Mouse (Mus musculus) kidney, postnatal 25 days (tissue): Measurements from ENCODE around the gene Akt1s1.
A peak's percentile ranks its signal among the peaks of the same experiment; 100 is the strongest.

ENCODE experiments used
- DNase-seq, 2 experiments: peaks; one replicate each; pipeline ENCODE4 v3.0.0; 2021; ENCODE audit warnings: mixed read lengths in 2 of 2

Gene Akt1s1

DNA sequence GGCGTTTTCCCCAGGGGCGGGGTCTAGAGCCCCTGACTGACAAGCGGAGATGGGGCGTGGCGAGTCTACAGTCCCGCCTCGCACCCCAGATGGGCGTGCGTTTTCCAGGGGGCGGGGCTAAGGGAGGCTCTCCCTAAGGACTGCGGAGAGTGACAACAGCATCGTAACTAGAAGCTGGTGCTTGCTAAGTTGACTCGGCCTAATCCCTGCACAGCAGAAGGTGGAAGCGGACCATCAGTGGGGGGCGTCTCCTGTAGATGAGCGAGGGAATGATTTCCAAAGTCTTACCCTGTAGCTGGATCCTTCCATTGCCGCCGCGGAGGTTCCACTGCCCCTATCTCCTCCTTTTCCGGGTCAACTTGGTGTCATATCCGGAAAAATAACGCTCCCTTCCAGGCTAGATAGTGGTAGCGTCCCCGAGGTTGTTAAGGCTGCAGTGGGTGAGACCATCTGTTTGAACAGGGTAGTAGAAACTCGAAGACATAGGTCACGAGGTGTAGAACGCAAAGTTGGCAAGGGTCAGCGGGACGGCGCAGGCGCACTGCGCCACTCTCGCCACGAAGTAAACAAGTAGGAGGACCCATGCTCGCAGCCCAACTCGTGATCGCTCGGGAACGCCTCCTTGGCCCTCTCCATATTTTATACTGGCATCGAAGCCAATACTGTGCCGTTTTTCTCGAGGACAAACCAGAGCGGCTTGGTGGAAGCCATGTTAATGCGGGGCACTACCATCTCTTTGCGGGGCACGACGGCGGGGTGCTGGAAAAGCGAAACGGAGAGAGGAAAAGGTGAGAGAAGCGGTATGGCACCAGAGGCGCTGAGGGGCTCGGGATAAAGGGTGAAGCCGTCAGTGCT lies at the start of gene Akt1s1, which contains the start of gene Tbc1d17:
Gene Akt1s1, plus strand, starts transcription at position 431 of the 855 bp plus-strand sequence.
Gene Tbc1d17, minus strand, starts transcription at position 519 of the 855 bp plus-strand sequence.
- peak; percentile 98 to 99 for DNase-seq

DNA sequence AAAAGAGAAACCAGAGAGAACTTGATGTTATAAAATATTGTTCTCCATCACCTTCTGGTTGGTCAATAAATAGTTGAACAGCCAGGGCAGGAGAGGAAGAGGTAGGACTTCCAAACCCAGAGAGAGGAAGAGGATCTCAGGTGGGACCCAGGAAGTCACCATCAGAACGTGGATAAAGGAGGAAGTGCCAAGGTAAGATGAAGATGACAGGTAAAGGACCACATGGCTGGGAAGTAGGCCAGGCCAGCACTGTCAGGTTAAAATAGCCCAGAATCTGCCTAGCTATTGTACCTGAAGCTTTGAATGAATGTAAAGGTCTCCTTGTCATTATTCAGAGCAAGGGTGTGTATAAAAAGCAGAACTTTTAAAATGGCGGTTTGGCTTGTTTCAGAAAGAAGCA lies 39.9 kb upstream of the Akt1s1 start:
- no peak for DNase-seq

GRCm38 (mm10) chr7:44809466-44809865 lies 39.3 kb upstream of the Akt1s1 start:
- no peak for DNase-seq

GRCm38 (mm10) chr7:44810365-44810764 lies 38.4 kb upstream of the Akt1s1 start:
- peak in 1 of 2 experiments; percentile 5 for DNase-seq

- DNase-seq: peak in 1 of 2 experiments; percentile 17
Measured at GRCm38 (mm10) chr7:44810819-44811557, 37.8 kb upstream of the Akt1s1 start.

DNA sequence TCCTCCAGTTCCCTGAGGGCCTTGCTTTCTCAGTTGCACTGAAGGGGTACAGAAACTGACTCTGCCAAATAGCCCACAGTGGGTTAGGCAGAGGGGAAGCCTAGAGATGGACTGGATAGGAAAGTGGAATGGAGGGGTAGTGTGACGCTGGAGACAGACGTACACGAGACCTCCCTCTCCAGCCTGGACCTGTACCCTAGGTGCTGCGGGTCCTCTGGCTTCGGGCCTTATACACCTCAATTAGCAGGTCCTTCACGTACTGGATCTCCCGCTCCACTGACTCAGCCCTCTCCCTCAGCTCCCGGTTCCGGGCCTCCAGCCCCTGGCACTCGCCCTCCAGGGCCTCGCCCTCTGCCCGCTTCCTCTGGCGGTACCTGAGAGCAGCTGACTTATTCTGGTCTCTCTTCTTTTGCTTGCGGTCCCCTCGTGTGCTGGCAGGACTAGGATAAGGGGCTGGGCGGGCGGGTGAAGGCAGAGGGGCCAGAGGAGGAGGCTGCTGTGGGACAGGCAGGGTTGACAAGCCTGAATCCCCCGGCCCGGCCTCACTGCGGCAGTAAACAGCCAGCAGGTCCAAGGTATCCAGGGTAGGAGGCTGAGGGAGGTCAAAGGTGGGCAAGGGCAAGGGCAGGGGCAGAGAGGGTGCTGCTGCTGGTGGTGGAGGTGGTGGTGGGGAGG lies 36.0 kb upstream of the Akt1s1 start:
- DNase-seq: peak in 1 of 2 experiments; percentile 28

DNA sequence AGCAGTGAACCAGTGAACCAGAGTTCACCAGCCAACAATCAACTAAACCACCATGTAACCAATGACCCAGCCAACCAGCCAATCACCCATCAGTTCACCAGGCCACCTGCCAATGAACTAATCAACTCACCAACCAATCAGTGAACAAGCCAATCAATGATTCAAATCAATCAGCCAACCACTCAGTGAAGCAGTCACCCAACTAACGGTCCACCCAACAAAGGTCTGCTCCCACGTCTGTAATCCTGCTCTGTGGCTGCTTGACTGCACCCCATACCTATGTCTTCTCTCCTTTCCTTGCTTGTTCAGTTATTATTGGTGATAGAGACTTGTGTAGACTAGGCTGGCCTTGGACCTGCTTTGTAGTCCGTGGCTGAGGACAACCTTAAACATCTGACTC lies 34.8 kb upstream of the Akt1s1 start:
- peak in 1 of 2 experiments; percentile 18 for DNase-seq

DNA sequence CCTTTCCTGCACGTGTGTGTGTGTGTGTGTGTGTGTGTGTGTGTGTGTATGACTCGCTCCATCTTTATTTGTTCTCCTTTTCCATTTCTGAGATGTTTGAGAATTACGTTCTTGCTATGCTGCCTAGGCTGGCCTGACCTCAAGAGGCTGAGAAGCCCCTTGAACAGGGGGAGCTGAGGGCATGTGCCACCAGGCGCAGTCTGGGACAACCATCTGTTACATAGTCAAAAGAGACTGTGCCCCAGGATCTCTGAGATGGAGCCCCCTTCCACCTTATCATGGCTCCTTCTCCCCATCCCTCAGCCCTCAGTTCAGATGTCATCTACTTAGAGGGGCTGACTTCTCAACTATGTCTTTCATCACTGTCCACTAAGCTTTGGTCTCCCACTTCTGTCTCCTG lies 34.4 kb upstream of the Akt1s1 start:
- peak in 1 of 2 experiments; percentile 18 for DNase-seq

DNA sequence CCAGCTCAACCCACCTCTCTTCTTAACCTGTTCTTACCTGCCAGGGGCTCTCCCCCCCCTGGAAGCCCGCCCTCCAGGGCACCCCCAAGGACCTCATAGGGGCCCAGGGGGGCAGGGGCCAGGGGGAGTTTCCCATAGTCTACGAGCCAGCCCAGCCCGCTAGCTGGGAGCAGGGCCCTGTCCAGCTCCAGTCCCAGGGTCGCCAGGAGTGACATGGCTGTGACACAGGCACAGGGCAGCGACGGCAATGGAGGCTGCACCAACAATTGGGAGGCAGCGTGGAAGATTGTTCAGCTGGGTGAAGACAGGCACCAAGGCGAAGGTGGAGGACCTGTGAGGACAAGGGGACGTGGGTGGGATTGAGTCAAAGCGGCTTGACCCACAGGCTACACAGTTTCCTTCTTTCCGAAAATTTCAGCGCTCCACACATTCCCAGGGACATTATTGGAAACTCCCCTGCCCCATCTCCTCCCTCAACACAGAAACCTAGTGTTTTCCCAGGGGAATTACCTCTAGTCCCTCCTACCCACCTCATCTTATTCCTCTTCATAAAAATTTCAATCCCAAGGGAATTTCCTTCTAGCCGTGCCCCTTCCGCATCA lies 33.7 kb upstream of the Akt1s1 start:
- peak in 1 of 2 experiments; percentile 44 for DNase-seq

GRCm38 (mm10) chr7:44815721-44816469 lies 32.9 kb upstream of the Akt1s1 start, which contains the start of the genes Nup62 and Il4i1:
TSS of gene Nup62 (plus strand) at chr7:44816088.
TSS of gene Il4i1 (plus strand) at chr7:44816387.
- peak; percentile 99 for DNase-seq

- DNase-seq: no peak
Measured at GRCm38 (mm10) chr7:44816470-44817021, 32.2 kb upstream of the Akt1s1 start, which contains the start of gene Atf5. TSS of gene Atf5 (minus strand) at chr7:44816658.

DNA sequence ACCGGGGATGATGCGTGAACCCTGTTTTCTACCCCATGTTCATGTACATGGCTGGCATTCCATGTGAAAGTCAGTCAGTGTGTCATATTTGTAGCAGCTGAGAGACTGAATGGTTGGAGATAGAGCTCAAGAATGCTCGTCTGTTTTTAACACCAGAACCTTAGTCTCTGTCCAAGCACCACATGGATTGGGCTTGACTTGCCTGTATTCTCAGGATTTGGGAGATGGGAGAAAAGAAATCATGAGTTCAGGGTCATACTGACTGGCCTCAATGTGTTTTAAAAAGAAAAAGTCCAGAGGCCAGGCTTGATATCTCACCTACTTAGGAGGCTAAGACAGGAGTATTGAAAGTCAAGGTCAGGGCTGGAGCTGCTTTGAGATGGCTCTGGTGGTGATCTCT lies 31.4 kb upstream of the Akt1s1 start:
- no peak for DNase-seq

DNA sequence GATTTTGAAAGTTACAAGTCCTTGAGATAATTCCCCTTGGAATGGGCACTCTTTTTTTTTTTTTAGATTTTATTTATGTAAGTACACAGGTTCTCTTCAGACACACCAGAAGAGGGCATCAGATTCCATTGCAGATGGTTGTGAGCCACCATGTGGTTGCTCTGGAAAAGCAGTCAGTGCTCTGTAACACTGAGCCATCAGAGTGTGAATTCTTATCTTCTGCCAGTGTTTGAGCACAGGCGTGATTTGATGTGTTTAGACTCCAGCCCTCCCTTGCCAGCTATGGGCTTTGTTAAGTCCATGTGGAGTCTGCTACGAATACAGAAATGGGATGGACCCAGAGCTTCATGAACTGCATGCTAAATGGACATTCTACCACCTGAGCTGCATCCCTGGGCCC lies 30.6 kb upstream of the Akt1s1 start:
- DNase-seq: peak in 1 of 2 experiments; percentile 21

- DNase-seq: peak; percentile 35 to 54
Measured at GRCm38 (mm10) chr7:44818751-44819235, 30.0 kb upstream of the Akt1s1 start.

DNA sequence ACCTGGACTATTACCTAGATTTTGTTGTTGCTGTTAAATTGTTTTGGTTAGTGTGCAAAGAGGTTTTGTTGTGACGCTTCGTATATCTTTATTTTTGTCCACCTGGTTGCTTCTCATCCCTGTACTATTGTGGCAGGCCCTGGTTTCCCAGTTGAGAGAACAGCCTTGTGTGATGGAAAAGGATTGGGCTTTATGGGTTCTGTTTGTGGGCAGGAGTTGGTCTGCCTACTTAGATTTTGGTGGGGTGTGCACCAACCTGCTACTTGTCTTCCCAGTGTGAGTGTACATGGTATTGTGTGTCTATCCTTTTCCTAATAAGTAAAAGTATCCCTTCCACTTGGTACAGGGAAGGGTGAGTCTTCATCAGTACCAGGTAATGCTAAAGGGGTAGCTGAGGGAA lies 29.4 kb upstream of the Akt1s1 start:
- peak in 1 of 2 experiments; percentile 4 for DNase-seq

GRCm38 (mm10) chr7:44819863-44820262 lies 28.9 kb upstream of the Akt1s1 start:
- peak in 1 of 2 experiments; percentile 36 for DNase-seq

GRCm38 (mm10) chr7:44820525-44820924 lies 28.3 kb upstream of the Akt1s1 start:
- peak in 1 of 2 experiments; percentile 5 for DNase-seq

DNA sequence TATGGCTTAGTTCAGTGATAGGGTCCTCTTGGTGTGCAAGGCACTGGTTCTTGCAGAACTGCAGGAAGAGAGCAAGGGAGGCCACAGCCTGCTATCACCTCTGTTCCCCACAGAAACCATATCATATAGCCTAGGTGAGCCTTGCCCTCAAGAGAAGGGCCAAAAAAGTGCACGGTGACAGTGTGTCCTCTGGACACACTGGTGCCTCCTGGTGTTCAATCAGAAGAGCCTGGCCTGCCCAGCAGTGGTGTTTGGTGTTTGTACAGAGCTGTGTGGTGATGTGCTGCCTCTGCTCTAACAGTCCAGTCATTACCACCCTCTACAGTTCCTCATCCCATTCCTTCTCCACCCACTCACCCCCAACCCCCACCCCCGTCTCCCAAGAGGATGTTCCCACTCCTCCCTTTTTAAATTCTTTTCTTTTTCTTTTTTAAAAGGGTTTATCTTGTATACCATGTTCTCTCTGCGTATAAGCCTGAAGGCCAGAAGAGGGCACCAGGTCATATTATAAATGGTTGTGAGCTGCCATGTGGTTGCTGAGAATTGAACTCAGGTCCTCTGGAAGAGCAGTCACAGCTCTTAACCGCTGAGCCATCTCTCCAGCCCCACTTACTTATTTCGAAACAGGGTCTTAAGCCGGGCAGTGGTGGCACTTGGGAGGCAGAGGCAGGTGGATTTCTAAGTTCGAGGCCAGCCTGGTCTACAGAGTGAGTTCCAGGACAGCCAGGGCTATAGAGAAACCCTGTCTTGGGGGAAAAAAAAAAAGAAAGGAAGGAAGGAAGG lies 26.9 kb upstream of the Akt1s1 start:
- peak; percentile 1 to 20 for DNase-seq

DNA sequence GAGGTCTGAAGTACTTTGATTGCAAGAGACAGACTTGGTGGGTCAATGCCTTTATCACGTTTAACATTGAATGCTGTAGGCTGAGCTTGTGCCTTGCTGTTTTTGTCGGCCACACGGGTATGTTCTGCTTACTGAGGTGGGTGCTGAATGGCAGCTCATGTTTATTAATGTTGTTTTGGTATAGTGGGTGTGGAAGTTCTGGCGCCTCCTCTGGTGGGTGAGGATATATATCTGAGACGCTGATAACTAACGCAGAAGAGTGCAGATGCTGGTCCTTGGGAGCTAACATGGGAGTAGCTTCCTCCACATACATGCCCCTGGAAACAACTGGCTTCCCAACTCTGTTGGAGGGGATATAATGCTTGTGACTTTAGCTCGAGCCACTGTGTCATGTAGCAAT lies 25.4 kb upstream of the Akt1s1 start:
- DNase-seq: peak in 1 of 2 experiments; percentile 5

GRCm38 (mm10) chr7:44824872-44825271 lies 23.9 kb upstream of the Akt1s1 start:
- peak; percentile 78 to 90 for DNase-seq
